Comparison of ENCODE assay signal across 8 mouse cellular contexts in the genomic region with DNA sequence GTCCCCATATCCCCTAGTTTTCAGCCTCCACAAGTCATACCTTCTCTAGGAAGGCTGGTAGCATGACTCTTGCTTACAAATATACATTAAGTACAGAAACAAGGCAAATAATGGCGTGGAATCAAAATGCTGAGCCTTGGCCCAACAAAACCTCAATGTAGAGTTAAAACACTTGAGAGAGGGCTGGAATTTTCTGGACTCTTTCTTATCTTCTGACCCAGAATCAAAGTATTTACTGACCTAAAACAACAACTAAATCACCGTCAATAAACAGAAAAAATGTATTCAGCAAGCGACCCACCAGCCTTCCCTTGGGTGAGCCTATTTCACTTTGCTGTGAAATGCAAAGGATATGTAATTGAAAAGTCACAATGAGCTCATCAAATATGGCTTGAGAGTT. TPM values are rescaled to one million over a fixed set of nuclear protein-coding genes. Genes with fewer than 3 reads are reported as not detected.
A peak's percentile ranks its signal among the peaks of the same experiment; 100 is the strongest.
DNase-seq lines count a peak whose midpoint lies in the region; ATAC-seq and TF ChIP-seq lines count a peak whose summit lies in the region.

No protein-coding gene starts in this region.

- no peak for DNase-seq in lung, embryonic 14.5 days
- DNase-seq in lung, postnatal 36 days = no peak
- DNase-seq in embryonic facial prominence, embryonic 14.5 days (ENCODE audit: low spot score) = no peak
- no peak for DNase-seq in limb, embryonic 10.5 days (ENCODE audit: low spot score)
- no peak for DNase-seq in urinary bladder, postnatal 14 days (ENCODE audit: low spot score)
- DNase-seq in kidney, adult 8-10 months = no peak
- DNase-seq in spleen, adult 18-20 months = no peak

- no peak for TF ChIP-seq CTCF in lung, embryonic 14.5 days (IDR thresholded peaks at IDR 0.05; ENCODE audit: low read depth)

- peak overlapping the region; percentile 82 for H3K4me2 ChIP-seq in lung, embryonic 14.5 days
- peak overlapping the region; percentile 67 for H3K4me2 ChIP-seq in embryonic facial prominence, embryonic 14.5 days (ENCODE audit: low read depth, low read length)
- peak overlapping the region; percentile 61 for H3K4me2 ChIP-seq in neural tube, embryonic 14.5 days (ENCODE audit: low read depth, low read length)

- no peaks in the 10 kb centered on the region for H3K27me3 ChIP-seq in lung, embryonic 14.5 days (ENCODE audit: insufficient read depth, low read length)
- no peaks in the 10 kb centered on the region for H3K27me3 ChIP-seq in embryonic facial prominence, embryonic 14.5 days (replicated peaks; ENCODE audit: control insufficient read depth, insufficient read depth, low read length)
- no peaks in the 10 kb centered on the region for H3K27me3 ChIP-seq in limb, embryonic 10.5 days (ENCODE audit: low read depth, poor library complexity, severe bottlenecking)
- no peaks in the 10 kb centered on the region for H3K27me3 ChIP-seq in neural tube, embryonic 14.5 days (ENCODE audit: control insufficient read depth, insufficient read depth, low read length)

- H3K4me3 ChIP-seq in lung, embryonic 14.5 days (ENCODE audit: low read depth, low read length) = peak overlapping the region; percentile 88
- H3K4me3 ChIP-seq in embryonic facial prominence, embryonic 14.5 days (ENCODE audit: low read depth, low read length) = peak overlapping the region; percentile 91
- peak overlapping the region; percentile 79 for H3K4me3 ChIP-seq in limb, embryonic 10.5 days
- peak overlapping the region; percentile 91 for H3K4me3 ChIP-seq in neural tube, embryonic 14.5 days (ENCODE audit: low read depth, low read length)

- peak overlapping the region; percentile 93 for H3K9ac ChIP-seq in lung, embryonic 14.5 days
- peak overlapping the region; percentile 94 for H3K9ac ChIP-seq in embryonic facial prominence, embryonic 14.5 days (ENCODE audit: low read depth, low read length)
- peak overlapping the region; percentile 21; the same call in 1 of the 2 replicates for H3K9ac ChIP-seq in neural tube, embryonic 14.5 days (replicated peaks; ENCODE audit: low read depth, low read length)

- no peaks in the 10 kb centered on the region; the same call in 1 of the 2 replicates for H3K4me1 ChIP-seq in lung, embryonic 14.5 days (ENCODE audit: insufficient read depth)
- peaks cover 29% of the 10 kb centered on the region for H3K4me1 ChIP-seq in embryonic facial prominence, embryonic 14.5 days (ENCODE audit: control insufficient read depth, insufficient read depth, low read length)
- H3K4me1 ChIP-seq in limb, embryonic 10.5 days = peaks cover 13% of the 10 kb centered on the region
- peaks cover 22% of the 10 kb centered on the region for H3K4me1 ChIP-seq in neural tube, embryonic 14.5 days (ENCODE audit: control insufficient read depth, insufficient read depth, low read length)

- H3K9me3 ChIP-seq in lung, embryonic 14.5 days (ENCODE audit: low read depth, low read length) = no peaks in the 10 kb centered on the region
- no peaks in the 10 kb centered on the region for H3K9me3 ChIP-seq in embryonic facial prominence, embryonic 14.5 days (ENCODE audit: control insufficient read depth, low read length)
- no peaks in the 10 kb centered on the region for H3K9me3 ChIP-seq in limb, embryonic 10.5 days (replicated peaks)
- no peaks in the 10 kb centered on the region for H3K9me3 ChIP-seq in neural tube, embryonic 14.5 days (ENCODE audit: control insufficient read depth, low read length)

- H3K36me3 ChIP-seq in lung, embryonic 14.5 days (ENCODE audit: insufficient read depth) = peaks cover 3% of the 10 kb centered on the region; the same call in 1 of the 2 replicates
- no peaks in the 10 kb centered on the region for H3K36me3 ChIP-seq in embryonic facial prominence, embryonic 14.5 days (ENCODE audit: control insufficient read depth, insufficient read depth, low read length)
- peaks cover 44% of the 10 kb centered on the region for H3K36me3 ChIP-seq in limb, embryonic 10.5 days
- no peaks in the 10 kb centered on the region for H3K36me3 ChIP-seq in neural tube, embryonic 14.5 days (ENCODE audit: control insufficient read depth, insufficient read depth, low read length)

- 33% methylated on average over 3 of the region's 3 CpGs for WGBS in lung, embryonic 14.5 days
- 40% methylated on average over 3 of the region's 3 CpGs for WGBS in embryonic facial prominence, embryonic 14.5 days
- 54% methylated on average over 3 of the region's 3 CpGs for WGBS in limb, embryonic 10.5 days
- WGBS in neural tube, embryonic 14.5 days = 40% methylated on average over 3 of the region's 3 CpGs

- no peak overlapping the region for H3K27ac ChIP-seq in lung, embryonic 14.5 days (ENCODE audit: low read depth)
- H3K27ac ChIP-seq in embryonic facial prominence, embryonic 14.5 days (replicated peaks; ENCODE audit: low read depth, low read length) = peak overlapping the region; percentile 99; the same call in 1 of the 2 replicates
- H3K27ac ChIP-seq in limb, embryonic 10.5 days = 0 out of 2 replicates have a peak overlapping the region, but pooled peaks have one; percentile 98
- H3K27ac ChIP-seq in neural tube, embryonic 14.5 days (ENCODE audit: low read depth, low read length) = peak overlapping the region; percentile 16; the same call in 1 of the 2 replicates

- no peak for ATAC-seq in lung, embryonic 14.5 days (ENCODE audit: insufficient read depth)
- ATAC-seq in embryonic facial prominence, embryonic 14.5 days (ENCODE audit: low read depth) = no peak
- ATAC-seq in neural tube, embryonic 14.5 days (ENCODE audit: low read depth) = no peak

RNA-seq across cellular contexts. Expression of gene Prdm2, which starts 52.0 kb away (rescaled TPM):
- polyA plus RNA-seq in lung, embryonic 14.5 days (2014; fragmentation: Nextera tagmentation; extraction: Ambion mirVana) = 12.0 and 12.1 TPM in 2 replicates
- polyA plus RNA-seq in embryonic facial prominence, embryonic 14.5 days (2014; fragmentation: Nextera tagmentation; extraction: Ambion mirVana) = 11.5 and 11.6 TPM in 2 replicates
- polyA plus RNA-seq in limb, embryonic 10.5 days (2016; fragmentation: Nextera tagmentation; extraction: Ambion mirVana) = 15.4 and 18.3 TPM in 2 replicates
- polyA plus RNA-seq in neural tube, embryonic 14.5 days (2014; fragmentation: Nextera tagmentation; extraction: Ambion mirVana) = 17.1 and 17.8 TPM in 2 replicates

Comparison
In these comparisons a context has a peak if more than half of its experiments do, and no peak if none do; other contexts are left out.
1. H3K9ac ChIP-seq: peak in every context shown above with its lines; median percentile 94 in embryonic facial prominence, embryonic 14.5 days; 93 in lung, embryonic 14.5 days; 21 in neural tube, embryonic 14.5 days.